Mouse (Mus musculus): Measurements from ENCODE around the gene Fpr2. TPM values are rescaled to one million over a fixed set of nuclear protein-coding genes. Genes with fewer than 3 reads are reported as not detected.
"Not testable (repeated sequence)": the region's sequence is repeated elsewhere in the genome, so short reads cannot be mapped to it uniquely, and the experiment has no call there.

The Fpr2 gene
- 0.11 and 0.44 TPM in 2 replicates for polyA plus RNA-seq (2015; fragmentation: Nextera tagmentation; extraction: Ambion mirVana)

DNA sequence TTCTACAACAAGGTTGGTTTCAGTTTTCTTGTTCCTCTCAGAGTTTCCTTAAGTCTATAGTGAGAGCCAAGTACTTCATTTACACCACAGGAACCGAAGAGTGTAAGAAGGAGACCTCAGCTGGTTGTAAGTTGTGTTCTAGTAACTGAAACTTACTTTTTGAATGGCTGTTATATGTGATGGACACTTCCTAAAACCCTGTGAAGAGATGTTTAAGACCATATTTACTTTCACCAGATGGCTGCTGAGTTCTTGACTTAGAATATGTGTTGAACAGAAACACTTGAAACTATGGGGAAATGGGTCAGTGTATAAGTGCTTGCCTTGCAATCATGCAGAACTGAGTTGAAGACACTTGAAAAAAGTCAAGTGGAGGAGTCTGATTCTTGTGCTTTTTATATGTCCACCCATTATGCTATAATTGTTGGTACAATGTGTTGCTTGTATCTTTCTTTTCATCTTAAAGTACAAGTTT is at the start of gene Fpr2, which contains the start of gene Fpr3:
Gene Fpr2 (plus strand): TSS at position 51 of the 475 bp plus-strand sequence.
Gene Fpr3 (plus strand): TSS at position 79 of the 475 bp plus-strand sequence.
- 50% methylated on average over 1 of the region's 1 CpGs for WGBS
- no peaks in the 10 kb centered on the region for H3K27me3 ChIP-seq
- H3K4me2 ChIP-seq: no peak within 1 kb of the TSS
- no peaks in the 10 kb centered on the region for H3K9me3 ChIP-seq (replicated peaks)
- H3K4me1 ChIP-seq (replicated peaks): no peaks in the 10 kb centered on the region
- no peak within 1 kb of the TSS for H3K27ac ChIP-seq
- no peaks in the 10 kb centered on the region for H3K36me3 ChIP-seq
- no peak for ATAC-seq (replicated peaks; ENCODE audit: insufficient number of reproducible peaks, insufficient read depth, low FRiP score, low read depth)
- H3K9ac ChIP-seq: no peak within 1 kb of the TSS
- no peak within 1 kb of the TSS for H3K4me3 ChIP-seq

DNA sequence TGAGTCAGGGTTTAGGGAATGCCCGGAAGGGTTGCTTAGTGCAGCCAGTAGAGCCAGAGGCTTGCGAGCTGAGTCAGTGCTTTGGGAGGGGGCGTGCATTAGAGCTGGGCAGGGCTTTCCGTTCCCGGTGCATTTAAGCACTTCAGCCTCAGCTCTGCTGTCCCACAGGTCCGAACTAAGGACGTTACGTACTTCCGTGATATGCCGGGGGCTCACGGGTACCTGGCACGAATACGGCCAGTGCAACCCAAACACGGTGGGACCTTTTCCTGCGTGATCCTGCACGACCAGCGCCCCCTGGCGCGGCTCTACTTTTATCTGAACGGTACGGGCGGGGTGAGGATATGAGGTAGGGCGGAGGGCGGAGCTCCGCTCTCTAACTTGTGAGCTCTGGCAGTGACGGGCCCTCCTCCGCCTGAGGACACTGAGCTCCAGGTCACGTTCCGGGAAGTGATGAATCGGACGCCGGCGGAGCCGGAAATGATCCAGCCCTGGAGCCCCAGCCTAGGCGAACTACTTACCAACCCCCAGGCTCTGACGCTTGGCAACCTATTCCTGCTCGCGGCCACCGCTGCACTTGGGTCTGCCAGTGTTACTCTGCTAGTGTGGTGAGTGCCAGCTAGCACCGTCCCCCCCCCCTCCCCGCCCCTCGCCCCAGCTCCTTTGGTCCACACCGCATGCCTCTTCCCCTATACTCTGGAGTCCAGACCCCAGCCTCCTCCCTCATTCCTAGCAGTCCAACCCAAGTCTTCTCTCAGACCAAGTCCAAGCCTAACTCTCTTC is 49.5 kb upstream of the Fpr2 start:
- H3K36me3 ChIP-seq: peaks cover 27% of the 10 kb centered on the region

GRCm38 (mm10) chr17:17839276-17839675 is 48.3 kb upstream of the Fpr2 start:
- H3K4me3 ChIP-seq: no peak overlapping the region
- H3K27me3 ChIP-seq: no peaks in the 10 kb centered on the region
- peak overlapping the region; percentile 74 for H3K4me2 ChIP-seq
- H3K9ac ChIP-seq: no peak overlapping the region
- no peak overlapping the region for H3K27ac ChIP-seq
- no peaks in the 10 kb centered on the region for H3K9me3 ChIP-seq (replicated peaks)
- H3K4me1 ChIP-seq (replicated peaks): peaks cover 43% of the 10 kb centered on the region
- WGBS: 83% methylated on average over 2 of the region's 2 CpGs
- peaks cover 27% of the 10 kb centered on the region for H3K36me3 ChIP-seq
- ATAC-seq (replicated peaks; ENCODE audit: insufficient number of reproducible peaks, insufficient read depth, low FRiP score, low read depth): no peak

More for the DNA sequence above, 49.5 kb upstream of the Fpr2 start:
- no peaks in the 10 kb centered on the region for H3K27me3 ChIP-seq
- peak overlapping the region; percentile 90 for H3K27ac ChIP-seq
- peak; percentile 99 for ATAC-seq (replicated peaks; ENCODE audit: insufficient number of reproducible peaks, insufficient read depth, low FRiP score, low read depth)
- H3K4me2 ChIP-seq: peak overlapping the region; percentile 74
- under 1% methylated on average over 43 of the region's 43 CpGs for WGBS
- H3K9me3 ChIP-seq (replicated peaks): no peaks in the 10 kb centered on the region
- peaks cover 52% of the 10 kb centered on the region for H3K4me1 ChIP-seq (replicated peaks)
- peak overlapping the region; percentile 59 for H3K4me3 ChIP-seq
- H3K9ac ChIP-seq: peak overlapping the region; percentile 58

- WGBS: 88% methylated on average over 7 of the region's 7 CpGs
- H3K27ac ChIP-seq: no peak overlapping the region
- no peak for ATAC-seq (replicated peaks; ENCODE audit: insufficient number of reproducible peaks, insufficient read depth, low FRiP score, low read depth)
- H3K9ac ChIP-seq: no peak overlapping the region
- H3K36me3 ChIP-seq: peaks cover 22% of the 10 kb centered on the region
- H3K9me3 ChIP-seq (replicated peaks): no peaks in the 10 kb centered on the region
- H3K4me2 ChIP-seq: no peak overlapping the region
- H3K4me1 ChIP-seq (replicated peaks): peaks cover 29% of the 10 kb centered on the region
- H3K4me3 ChIP-seq: no peak overlapping the region
- H3K27me3 ChIP-seq: no peaks in the 10 kb centered on the region
Observed at GRCm38 (mm10) chr17:17840796-17841195, 46.8 kb upstream of the Fpr2 start.

DNA sequence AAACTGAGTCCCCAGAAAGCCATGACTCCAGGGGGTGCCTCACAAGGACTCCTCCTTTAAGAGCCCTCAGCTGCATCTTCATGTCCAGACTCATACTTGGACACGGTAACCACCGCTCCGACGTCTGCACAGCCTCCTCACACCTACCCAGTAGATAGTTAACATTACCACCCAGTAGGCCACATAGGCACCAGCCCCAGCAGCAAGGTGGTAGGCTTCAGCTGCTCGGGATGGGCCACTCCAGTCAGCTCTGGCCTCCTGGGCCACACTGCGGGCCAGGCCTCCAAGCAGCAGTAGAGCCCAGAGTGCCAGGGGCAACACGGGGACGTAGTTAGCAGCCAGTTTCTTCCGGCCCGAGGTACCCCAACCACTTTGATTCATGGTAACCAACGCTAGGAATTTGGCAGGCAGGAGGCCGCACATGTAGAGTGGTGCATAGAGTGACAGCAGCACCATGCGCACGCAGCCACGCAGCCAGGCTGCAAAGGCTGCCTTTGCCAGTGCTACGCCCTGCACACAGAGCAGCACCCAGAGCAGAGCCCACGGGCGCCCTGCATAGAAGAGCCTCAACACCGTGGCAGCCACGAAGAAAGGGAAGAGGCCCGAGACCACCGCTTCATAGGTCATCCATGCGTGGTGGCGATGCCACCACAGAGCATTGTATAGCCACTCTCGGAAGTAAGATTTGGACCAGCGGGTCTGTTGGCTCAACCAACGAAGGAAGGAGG is 43.9 kb upstream of the Fpr2 start:
- WGBS: 62% methylated on average over 27 of the region's 27 CpGs

DNA sequence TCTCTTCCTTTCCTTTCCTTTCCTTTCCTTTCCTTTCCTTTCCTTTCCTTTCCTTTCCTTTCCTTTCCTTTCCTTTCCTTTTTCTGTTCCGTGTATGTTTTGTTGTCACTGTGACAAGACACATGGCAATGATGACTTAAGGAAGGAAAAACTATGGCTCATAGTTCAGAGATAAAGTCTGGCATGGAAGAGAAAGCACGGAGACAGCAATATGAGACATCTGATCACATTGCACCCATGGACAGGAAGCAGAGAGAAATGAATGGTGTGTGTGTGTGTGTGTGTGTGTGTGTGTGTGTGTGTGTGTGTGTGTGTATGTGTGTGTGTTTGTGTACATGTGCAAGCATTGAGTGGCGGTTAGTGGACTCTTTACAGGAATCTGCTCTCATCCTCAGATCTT is 43.0 kb upstream of the Fpr2 start:
- not testable (repeated sequence) for H3K4me2 ChIP-seq; H3K27ac ChIP-seq; H3K4me1 ChIP-seq (replicated peaks); H3K9me3 ChIP-seq (replicated peaks); H3K9ac ChIP-seq; ATAC-seq (replicated peaks; ENCODE audit: insufficient number of reproducible peaks, insufficient read depth, low FRiP score, low read depth); H3K4me3 ChIP-seq; H3K27me3 ChIP-seq
- WGBS: 58% methylated on average over 3 of the region's 3 CpGs
- H3K36me3 ChIP-seq: peaks cover 15% of the 10 kb centered on the region

More for the DNA sequence above, 43.9 kb upstream of the Fpr2 start:
- peaks cover 6% of the 10 kb centered on the region for H3K4me1 ChIP-seq (replicated peaks)
- no peaks in the 10 kb centered on the region for H3K9me3 ChIP-seq (replicated peaks)
- no peak overlapping the region for H3K27ac ChIP-seq
- no peak overlapping the region for H3K4me3 ChIP-seq
- no peaks in the 10 kb centered on the region for H3K27me3 ChIP-seq
- peaks cover 16% of the 10 kb centered on the region for H3K36me3 ChIP-seq
- H3K4me2 ChIP-seq: no peak overlapping the region
- H3K9ac ChIP-seq: no peak overlapping the region
- no peak for ATAC-seq (replicated peaks; ENCODE audit: insufficient number of reproducible peaks, insufficient read depth, low FRiP score, low read depth)

DNA sequence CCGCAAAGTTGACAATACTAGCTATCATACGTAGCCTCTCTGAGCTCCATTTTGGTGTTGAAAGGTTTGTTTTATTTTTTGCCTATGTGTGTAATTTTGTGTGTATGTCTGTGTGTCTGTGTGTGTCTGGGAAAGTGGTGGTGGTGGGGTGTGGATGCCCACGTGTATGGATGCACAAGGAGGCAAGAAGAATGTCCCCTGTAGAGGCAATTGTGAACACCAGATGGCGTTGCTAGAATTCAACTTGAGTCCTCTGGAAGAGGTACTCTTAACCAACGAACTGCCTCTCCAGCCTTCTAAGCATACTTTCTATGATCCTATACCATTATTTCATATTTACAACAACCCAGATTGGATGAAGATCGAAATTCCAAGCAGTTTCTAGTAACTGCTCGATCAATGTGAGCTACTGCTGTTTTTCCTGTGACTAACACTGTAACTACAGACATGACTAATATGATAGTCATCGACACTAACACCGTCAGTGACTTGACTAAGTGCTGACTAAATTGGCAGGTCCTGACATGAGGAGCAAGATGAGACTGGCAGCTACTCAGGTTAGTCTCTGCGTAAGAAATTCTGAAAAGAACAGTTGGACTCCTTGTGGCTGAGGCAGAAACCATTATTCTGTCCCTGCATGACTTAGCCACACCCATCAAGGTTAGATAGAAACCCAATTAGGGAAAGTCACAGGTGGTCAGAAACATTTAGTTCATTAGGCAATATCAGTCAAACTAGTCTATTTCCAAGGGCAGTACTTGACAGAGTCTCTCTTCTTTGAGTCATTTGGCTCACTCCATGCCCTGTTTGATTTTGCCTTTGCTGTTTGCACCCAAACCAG is 42.2 kb upstream of the Fpr2 start:
- H3K9me3 ChIP-seq (replicated peaks): no peaks in the 10 kb centered on the region
- H3K4me2 ChIP-seq: no peak overlapping the region
- ATAC-seq (replicated peaks; ENCODE audit: insufficient number of reproducible peaks, insufficient read depth, low FRiP score, low read depth): no peak
- 69% methylated on average over 10 of the region's 10 CpGs for WGBS
- H3K27ac ChIP-seq: no peak overlapping the region
- H3K36me3 ChIP-seq: peaks cover 7% of the 10 kb centered on the region
- H3K9ac ChIP-seq: no peak overlapping the region
- H3K27me3 ChIP-seq: peaks cover 10% of the 10 kb centered on the region
- no peak overlapping the region for H3K4me3 ChIP-seq
- H3K4me1 ChIP-seq (replicated peaks): peaks cover 7% of the 10 kb centered on the region; the same call in 1 of the 2 replicates

- Histone ChIP-seq H3K27me3 (peaks cover 12% of the 10 kb centered on the region), H3K4me1 (replicated peaks) (peaks cover 7% of the 10 kb centered on the region; the same call in 1 of the 2 replicates), H3K27ac (no peak overlapping the region), H3K4me2 (no peak overlapping the region), H3K9ac (no peak overlapping the region), H3K4me3 (no peak overlapping the region), H3K36me3 (no peaks in the 10 kb centered on the region), H3K9me3 (replicated peaks) (no peaks in the 10 kb centered on the region)
- WGBS: 57% methylated on average over 2 of the region's 2 CpGs
- no peak for ATAC-seq (replicated peaks; ENCODE audit: insufficient number of reproducible peaks, insufficient read depth, low FRiP score, low read depth)
Observed at GRCm38 (mm10) chr17:17848988-17849387, 38.6 kb upstream of the Fpr2 start.

DNA sequence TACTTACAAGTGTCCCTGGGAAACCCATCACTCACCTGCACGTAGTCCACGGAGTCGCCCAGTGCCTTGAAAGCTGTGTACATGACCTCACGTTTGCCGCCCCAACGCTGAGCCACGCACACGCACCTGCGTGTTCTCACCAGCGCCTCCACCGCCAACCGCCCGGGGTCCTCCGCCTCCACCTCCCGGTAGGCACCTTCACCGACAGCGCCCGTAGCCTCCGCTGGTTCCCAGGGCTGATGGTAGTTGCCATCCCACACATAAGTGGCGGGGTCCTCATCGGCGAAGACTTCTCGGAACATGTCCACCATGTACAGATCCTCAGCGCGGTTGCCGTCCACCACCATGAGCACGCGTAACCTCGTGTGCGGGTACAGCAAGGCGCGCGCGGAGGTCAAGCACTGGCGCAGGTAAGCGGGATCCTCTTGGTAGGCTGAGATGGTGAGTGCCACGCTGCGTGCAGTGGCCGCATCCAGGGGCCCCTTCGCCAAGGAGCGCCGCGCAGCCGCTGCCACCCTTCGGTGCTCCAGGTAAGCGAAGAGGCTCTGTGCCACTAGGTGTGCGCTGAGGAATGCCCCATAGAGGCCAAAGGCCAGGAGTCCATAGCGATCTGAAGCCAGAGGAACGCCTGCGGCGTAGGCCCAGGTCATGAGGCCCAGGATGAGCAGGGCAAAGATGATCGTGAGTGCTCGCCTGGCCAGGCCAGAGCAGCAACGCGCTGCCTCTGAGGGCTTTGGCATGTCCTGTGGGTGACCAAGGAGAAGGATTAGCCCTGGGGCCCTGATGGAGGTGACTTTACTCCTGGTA is 37.5 kb upstream of the Fpr2 start:
- H3K4me2 ChIP-seq: peak overlapping the region; percentile 24
- WGBS: 24% methylated on average over 55 of the region's 55 CpGs
- H3K4me1 ChIP-seq (replicated peaks): peaks cover 7% of the 10 kb centered on the region; the same call in 1 of the 2 replicates
- 0 out of 2 replicates have a peak overlapping the region, but pooled peaks have one; percentile 0 for H3K4me3 ChIP-seq
- no peak overlapping the region for H3K9ac ChIP-seq
- no peaks in the 10 kb centered on the region for H3K36me3 ChIP-seq
- H3K27me3 ChIP-seq: peaks cover 12% of the 10 kb centered on the region
- H3K9me3 ChIP-seq (replicated peaks): no peaks in the 10 kb centered on the region
- peak; percentile 43; the same call in 1 of the 2 replicates for ATAC-seq (replicated peaks; ENCODE audit: insufficient number of reproducible peaks, insufficient read depth, low FRiP score, low read depth)
- no peak overlapping the region for H3K27ac ChIP-seq

DNA sequence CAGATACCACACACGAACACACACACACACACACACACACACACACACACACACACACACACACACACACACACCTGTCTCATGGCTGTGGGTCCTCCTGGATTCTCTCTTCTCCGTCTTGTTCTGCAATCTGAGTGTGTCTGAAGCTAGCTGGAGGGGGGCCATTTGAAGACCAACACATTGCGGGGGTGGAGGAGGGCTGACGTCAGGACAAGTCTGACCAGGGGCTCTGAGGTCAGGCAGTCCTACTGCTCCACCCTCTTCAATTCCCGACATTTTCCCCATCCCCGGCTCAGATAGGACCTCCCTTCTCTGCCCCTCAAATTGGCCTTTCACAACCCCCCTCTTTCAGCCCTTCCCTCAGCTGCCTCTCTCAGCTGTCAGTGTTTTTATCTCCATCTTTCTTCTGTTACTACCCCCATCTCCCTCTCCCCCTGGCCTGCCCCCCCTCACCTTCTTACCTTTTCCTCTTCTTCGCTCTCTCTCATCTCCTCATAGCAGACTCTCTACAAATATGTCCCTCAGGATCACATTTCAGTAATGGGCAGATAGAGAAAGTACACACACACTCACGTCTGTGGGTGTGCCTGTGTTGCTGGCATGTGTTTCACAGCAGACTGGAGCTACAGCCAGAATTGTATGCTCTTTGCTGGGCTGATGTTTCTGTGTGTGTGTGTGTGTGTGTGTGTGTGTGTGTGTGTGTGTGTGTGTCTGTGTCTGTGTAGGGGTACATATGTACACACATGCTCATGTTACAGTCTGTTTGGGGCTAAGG is 32.4 kb upstream of the Fpr2 start, which contains the start of gene Has1:
Gene Has1 (minus strand): TSS at position 142 of the 775 bp plus-strand sequence.
- H3K4me3 ChIP-seq: no peak within 1 kb of the TSS
- no peaks in the 10 kb centered on the region for H3K36me3 ChIP-seq
- WGBS: 36% methylated on average over 8 of the region's 8 CpGs
- H3K27ac ChIP-seq: no peak within 1 kb of the TSS
- H3K4me2 ChIP-seq: no peak within 1 kb of the TSS
- ATAC-seq (replicated peaks; ENCODE audit: insufficient number of reproducible peaks, insufficient read depth, low FRiP score, low read depth): no peak
- peaks cover 3% of the 10 kb centered on the region for H3K27me3 ChIP-seq
- H3K9ac ChIP-seq: no peak within 1 kb of the TSS
- no peaks in the 10 kb centered on the region for H3K9me3 ChIP-seq (replicated peaks)
- H3K4me1 ChIP-seq (replicated peaks): peaks cover 2% of the 10 kb centered on the region; the same call in 1 of the 2 replicates

All from heart, embryonic 15.5 days (tissue).